Mouse (Mus musculus) stomach, postnatal 0 days (tissue): Measurements from ENCODE around the gene Cenpe.

Source experiments
- CTCF ChIP-seq: IDR thresholded peaks from 2 replicates; pipeline ENCODE4 v1.5.1; 2016; ENCODE audit warnings: antibody characterized with exemption, low read depth, mild to moderate bottlenecking, moderate library complexity
- EP300 ChIP-seq: optimal IDR thresholded peaks from 2 replicates; pipeline ENCODE3; 2016; ENCODE audit warnings: antibody characterized with exemption

DNA sequence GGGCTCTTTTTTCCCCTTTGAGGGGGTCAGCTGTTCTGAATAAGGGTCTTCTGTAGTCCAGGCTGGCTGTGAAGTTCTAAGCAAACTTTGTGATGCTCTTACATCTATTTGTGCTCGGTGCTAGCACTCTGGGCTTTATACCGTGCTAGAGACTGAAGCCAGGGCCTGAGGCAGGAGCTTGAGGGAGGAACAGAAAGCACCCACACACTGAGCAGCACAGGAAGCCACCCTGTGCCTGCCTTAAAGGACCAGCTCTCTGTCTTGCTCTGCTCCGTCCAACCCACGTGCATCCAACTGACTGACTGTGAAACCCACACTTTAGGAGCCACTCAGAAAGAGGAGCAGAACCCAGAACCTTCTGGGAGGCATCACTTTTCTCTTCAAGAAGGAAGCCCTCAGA is 67.8 kb downstream of the Cenpe start:
- TF ChIP-seq CTCF = no peak
- TF ChIP-seq EP300 = no peak
